Mouse (Mus musculus) myocyte (in vitro differentiated cells): ENCODE results near the gene Gm4969.

ENCODE experiments used
- CEBPB ChIP-seq: IDR thresholded peaks from 2 replicates; pipeline ENCODE4 v1.6.1; 2011; ENCODE audit warnings: mild to moderate bottlenecking, moderate library complexity; ENCODE audit not compliant: poor library complexity, insufficient read depth, severe bottlenecking
- E2F4 ChIP-seq: IDR thresholded peaks from one replicate; pipeline ENCODE4 v1.6.1; 2011; ENCODE audit warnings: mild to moderate bottlenecking, control low read depth, moderate library complexity; ENCODE audit not compliant: insufficient read depth
- MAX ChIP-seq: IDR thresholded peaks from one replicate; pipeline ENCODE4 v1.6.1; 2011; ENCODE audit warnings: low read depth, mild to moderate bottlenecking, control low read depth
- MYOD1 ChIP-seq, 3 experiments: IDR thresholded peaks; one replicate each; pipeline ENCODE4 v1.6.1; 2011; ENCODE audit warnings: control low read depth in 2 of 3, low read depth in 2 of 3, mild to moderate bottlenecking in 2 of 3, moderate library complexity in 1 of 3; ENCODE audit not compliant: insufficient read length in 2 of 3, control insufficient read depth in 1 of 3
- MYOG ChIP-seq, 3 experiments: IDR thresholded peaks; one replicate each; pipeline ENCODE4 v1.6.1; 2011; ENCODE audit warnings: control low read depth in 2 of 3, low read depth in 2 of 3, mild to moderate bottlenecking in 2 of 3; ENCODE audit not compliant: insufficient read length in 2 of 3, control insufficient read depth in 1 of 3, insufficient read depth in 1 of 3
- POLR2A ChIP-seq: IDR thresholded peaks from one replicate; pipeline ENCODE4 v1.6.1; 2011; ENCODE audit warnings: low read depth, mild to moderate bottlenecking, control low read depth, moderate library complexity; ENCODE audit not compliant: insufficient read length
- POLR2AphosphoS2 ChIP-seq: IDR thresholded peaks from one replicate; pipeline ENCODE4 v1.6.1; 2011; ENCODE audit warnings: low read depth, control low read depth; ENCODE audit not compliant: insufficient read length
- REST ChIP-seq: IDR thresholded peaks from one replicate; pipeline ENCODE4 v1.6.1; 2011; ENCODE audit warnings: mild to moderate bottlenecking, control low read depth, moderate library complexity; ENCODE audit not compliant: insufficient read depth, insufficient read length
- SRF ChIP-seq: IDR thresholded peaks from one replicate; pipeline ENCODE4 v1.6.1; 2011; ENCODE audit warnings: low read depth; ENCODE audit not compliant: control insufficient read depth, insufficient read length
- TCF12 ChIP-seq: IDR thresholded peaks from one replicate; pipeline ENCODE4 v1.6.1; 2011; ENCODE audit warnings: mild to moderate bottlenecking, control low read depth; ENCODE audit not compliant: poor library complexity, insufficient read depth, severe bottlenecking
- TCF3 ChIP-seq: IDR thresholded peaks from one replicate; pipeline ENCODE4 v1.6.1; 2011; ENCODE audit warnings: low read depth, control low read depth; ENCODE audit not compliant: insufficient read length
- USF1 ChIP-seq: IDR thresholded peaks from one replicate; pipeline ENCODE4 v1.6.1; 2011; ENCODE audit warnings: low read depth, mild to moderate bottlenecking, control low read depth, moderate library complexity

DNA sequence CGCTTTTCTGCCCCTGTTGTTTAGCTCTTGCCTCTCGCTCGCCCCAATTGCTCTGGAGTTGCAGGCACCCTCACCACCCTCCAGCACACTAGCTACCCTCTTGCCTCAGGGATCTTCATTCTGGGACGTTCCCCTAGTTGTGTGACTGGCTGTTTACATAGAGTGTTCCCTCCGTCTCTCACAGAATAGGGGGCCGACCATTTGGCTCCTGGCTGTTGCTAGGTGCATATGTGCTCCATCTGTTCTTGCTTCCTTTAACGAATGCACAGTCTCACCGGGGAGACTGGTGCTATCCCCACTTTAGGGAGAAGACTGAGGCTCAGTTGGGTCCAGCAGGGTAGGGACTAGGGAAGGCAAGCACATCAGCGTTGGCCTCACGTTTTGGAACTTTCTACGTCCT lies 40.4 kb upstream of the Gm4969 start:
- TF ChIP-seq POLR2AphosphoS2 (no peak), CEBPB (no peak), MYOG (IDR thresholded peaks at IDR 0.05; ENCODE audit: control insufficient read depth in 1 of 3, insufficient read depth in 1 of 3, insufficient read length in 2 of 3, low read depth in 2 of 3) (no peak), POLR2A (no peak), TCF12 (no peak), E2F4 (no peak), MAX (no peak), TCF3 (no peak), MYOD1 (IDR thresholded peaks at IDR 0.05; ENCODE audit: control insufficient read depth in 1 of 3, insufficient read length in 2 of 3, low read depth in 2 of 3) (no peak), SRF (no peak), USF1 (no peak), REST (no peak)
